Mouse (Mus musculus): ENCODE results near the gene Fus.

DNA sequence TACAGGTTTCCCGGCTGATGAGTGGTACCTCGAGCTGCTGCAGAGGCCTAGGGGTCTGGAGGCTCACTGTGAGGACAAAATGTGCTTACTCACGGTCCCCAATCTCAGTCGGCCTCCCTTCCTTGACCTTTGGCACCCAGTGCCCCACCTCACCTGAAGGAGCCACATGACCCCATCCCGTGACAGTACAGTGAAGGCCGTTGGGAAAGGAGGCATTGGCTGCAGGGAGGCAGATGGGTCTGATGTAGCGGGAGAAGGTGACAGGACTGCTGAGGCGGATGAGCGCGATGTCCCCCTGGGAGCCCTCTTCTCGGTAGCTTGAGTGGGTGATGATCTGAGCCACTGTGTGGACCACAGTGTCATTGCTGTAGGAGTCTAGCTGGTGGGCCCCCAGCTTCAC lies 40.4 kb upstream of the Fus start:
- TF ChIP-seq GATA1 (IDR thresholded peaks at IDR 0.05; ENCODE audit: low read length) = no peak
- TF ChIP-seq TAL1 (IDR thresholded peaks at IDR 0.05; ENCODE audit: low read length) = no peak
